Mouse (Mus musculus) limb, embryonic 11.5 days (tissue): ENCODE results near the gene Iqgap2. TPM values are rescaled to one million over a fixed set of nuclear protein-coding genes. Genes with fewer than 3 reads are reported as not detected.
A peak's percentile ranks its signal among the peaks of the same experiment; 100 is the strongest.

Source experiments
- ATAC-seq: fragments of 200-750 bp; cut with Nextera tagmentation; 2 replicates; pipeline ENCODE4 v1.8.0; 2017; ENCODE audit warnings: low read depth; ENCODE audit not compliant: insufficient number of reproducible peaks, low FRiP score, low TSS enrichment
- DNase-seq: peaks from one replicate; pipeline ENCODE4 v3.0.0-alpha.2; 2015; ENCODE audit warnings: low spot score
- H3K27ac ChIP-seq: fragments of 300-500 bp; sonication (generic); replicated peaks from 2 replicates; pipeline ENCODE4 v1.5.1; 2014; ENCODE audit warnings: low read depth, mild to moderate bottlenecking, low read length
- H3K27me3 ChIP-seq: fragments of 300-500 bp; sonication (generic); 2 replicates; pipeline ENCODE4 v1.6.1; 2014; ENCODE audit warnings: mild to moderate bottlenecking, low read length, mixed read lengths; ENCODE audit not compliant: control insufficient read depth, insufficient read depth
- H3K36me3 ChIP-seq: fragments of 300-500 bp; sonication (generic); 2 replicates; pipeline ENCODE4 v1.6.1; 2014; ENCODE audit warnings: mild to moderate bottlenecking, low read length, moderate library complexity, mixed read lengths; ENCODE audit not compliant: control insufficient read depth, insufficient read depth
- H3K4me1 ChIP-seq: fragments of 300-500 bp; sonication (generic); 2 replicates; pipeline ENCODE4 v1.6.1; 2014; ENCODE audit warnings: low read length, mixed read lengths; ENCODE audit not compliant: control insufficient read depth, insufficient read depth
- H3K4me2 ChIP-seq: fragments of 300-500 bp; sonication (generic); 2 replicates; pipeline ENCODE4 v1.6.1; 2014; ENCODE audit warnings: low read depth, mild to moderate bottlenecking, moderate library complexity; ENCODE audit not compliant: severe bottlenecking
- H3K4me3 ChIP-seq: fragments of 300-500 bp; sonication (generic); 2 replicates; pipeline ENCODE4 v1.5.1; 2014; ENCODE audit warnings: low read depth, low read length
- H3K9ac ChIP-seq: fragments of 300-500 bp; sonication (generic); 2 replicates; pipeline ENCODE4 v1.6.1; 2014; ENCODE audit warnings: mild to moderate bottlenecking, low read length
- H3K9me3 ChIP-seq: fragments of 300-500 bp; sonication (generic); 2 replicates; pipeline ENCODE4 v1.6.1; 2016; ENCODE audit warnings: low read length; ENCODE audit not compliant: control insufficient read depth
- WGBS: fragments of 180-500 bp; shearing (Covaris S2); extraction: QIAGEN DNeasy Blood & Tissue Kit; methylation state at CpG from one replicate; pipeline ENCODE4 v1.1.7; 2014; 5-methylcytosine and 5-hydroxymethylcytosine counted together
- polyA plus RNA-seq: library from polyadenylated mRNA; unstranded; fragments of >200 nt; fragmentation: Nextera tagmentation; extraction: Ambion mirVana; gene quantifications from 2 replicates; pipeline ENCODE4 v1.2.1, GENCODE M21; 2014

Iqgap2 gene
- polyA plus RNA-seq, 1 experiment from 2014 or later, result 15.3 TPM

DNA sequence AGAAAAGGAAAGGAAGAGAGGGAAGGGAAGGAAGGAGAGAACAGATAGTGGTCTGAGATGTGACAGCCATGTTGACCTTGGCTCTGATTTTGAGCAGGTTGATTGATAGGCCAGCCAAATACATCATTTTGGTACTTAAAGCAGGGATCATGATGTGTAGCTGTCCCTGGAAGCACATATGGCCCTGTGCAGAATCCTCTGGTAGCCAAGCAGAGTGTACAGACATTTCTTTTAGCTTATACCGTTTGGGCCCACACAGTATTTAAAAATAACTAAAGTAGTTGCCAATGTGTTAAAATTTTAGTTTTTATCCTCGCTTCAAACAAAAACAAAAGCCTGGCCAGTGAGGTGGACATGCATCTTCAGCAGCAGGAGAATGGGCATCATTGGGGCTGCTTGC lies 17.5 kb upstream of the Iqgap2 start:
- DNase-seq (no peak), ATAC-seq (no peak)
- no peak overlapping the region for H3K4me2 ChIP-seq
- 71% methylated on average over 2 of the region's 2 CpGs for WGBS
- no peaks in the 10 kb centered on the region for H3K36me3 ChIP-seq
- H3K4me3 ChIP-seq, result no peak overlapping the region
- no peaks in the 10 kb centered on the region for H3K9me3 ChIP-seq
- H3K4me1 ChIP-seq, result no peaks in the 10 kb centered on the region
- H3K27me3 ChIP-seq, result no peaks in the 10 kb centered on the region
- H3K9ac ChIP-seq, result no peak overlapping the region
- no peak overlapping the region for H3K27ac ChIP-seq

DNA sequence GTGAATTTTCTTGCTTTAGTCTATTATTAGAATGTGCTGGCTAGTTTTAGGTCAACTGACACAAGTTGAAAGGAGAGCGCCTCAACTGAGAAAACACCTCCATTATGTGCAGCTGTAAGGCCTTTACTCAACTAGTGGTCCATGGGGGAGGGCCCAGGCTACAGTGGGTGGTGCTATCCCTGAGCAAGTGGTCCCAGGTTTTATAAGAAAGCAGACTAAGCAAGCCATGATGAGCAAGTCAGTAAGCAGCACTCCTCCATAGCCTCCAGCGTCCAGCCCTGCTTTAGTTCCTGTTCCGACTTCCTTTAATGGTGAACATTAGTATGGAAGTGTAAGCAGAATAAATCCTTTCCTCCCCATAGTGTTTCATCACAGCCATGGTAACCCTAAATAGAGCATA lies 11.0 kb upstream of the Iqgap2 start:
- Histone ChIP-seq H3K36me3 (no peaks in the 10 kb centered on the region), H3K9me3 (no peaks in the 10 kb centered on the region), H3K4me3 (no peak overlapping the region), H3K9ac (no peak overlapping the region), H3K4me1 (peaks cover 13% of the 10 kb centered on the region), H3K27me3 (no peaks in the 10 kb centered on the region), H3K27ac (no peak overlapping the region), H3K4me2 (no peak overlapping the region)
- WGBS, result 94% methylated on average over 3 of the region's 3 CpGs
- ATAC-seq (no peak), DNase-seq (no peak)

DNA sequence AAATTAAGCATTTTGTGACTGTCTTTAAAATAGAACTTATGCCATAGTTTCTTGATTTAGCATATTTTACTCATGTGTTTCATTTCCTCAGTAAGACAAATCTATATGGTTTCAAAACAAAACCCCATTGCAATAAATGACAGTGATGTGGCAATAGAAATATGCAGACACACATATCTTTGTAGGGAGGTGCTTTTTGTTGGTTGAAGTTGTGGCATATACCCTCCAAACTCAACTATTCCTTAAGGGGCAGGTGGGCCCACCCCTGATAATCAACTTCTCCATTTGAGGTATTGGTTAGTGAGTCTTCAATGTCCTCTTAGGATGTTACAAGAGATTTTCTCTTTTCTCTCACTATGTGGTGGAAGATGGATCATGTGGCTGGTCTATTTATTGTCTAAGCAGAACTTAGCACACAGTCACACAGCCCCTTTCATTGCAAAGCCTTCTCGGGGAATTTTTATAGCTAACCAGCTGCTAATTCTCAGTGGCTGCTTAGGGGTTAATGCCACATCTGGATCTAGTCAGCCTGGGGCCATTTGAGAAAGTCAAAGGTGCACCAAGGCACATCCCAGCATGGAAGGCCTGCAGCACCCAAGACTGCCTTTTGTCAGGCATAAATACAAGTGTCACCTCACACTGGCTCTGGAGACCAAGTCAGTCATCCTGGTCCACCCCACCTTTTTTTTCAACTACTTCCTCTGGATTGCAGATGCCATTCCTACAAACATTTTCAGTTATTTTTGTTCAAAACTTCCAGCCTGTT lies 8.3 kb upstream of the Iqgap2 start:
- WGBS, result 0% methylated on average over 1 of the region's 1 CpGs
- ATAC-seq (peak; percentile 60; the same call in 1 of the 2 replicates), DNase-seq (peak; percentile 73)
- no peak overlapping the region for H3K9ac ChIP-seq
- no peak overlapping the region for H3K4me3 ChIP-seq
- H3K36me3 ChIP-seq, result no peaks in the 10 kb centered on the region
- H3K4me2 ChIP-seq, result no peak overlapping the region
- 0 out of 2 replicates have a peak overlapping the region, but pooled peaks have one; percentile 18 for H3K27ac ChIP-seq
- H3K27me3 ChIP-seq, result no peaks in the 10 kb centered on the region
- H3K4me1 ChIP-seq, result peaks cover 13% of the 10 kb centered on the region
- H3K9me3 ChIP-seq, result no peaks in the 10 kb centered on the region

DNA sequence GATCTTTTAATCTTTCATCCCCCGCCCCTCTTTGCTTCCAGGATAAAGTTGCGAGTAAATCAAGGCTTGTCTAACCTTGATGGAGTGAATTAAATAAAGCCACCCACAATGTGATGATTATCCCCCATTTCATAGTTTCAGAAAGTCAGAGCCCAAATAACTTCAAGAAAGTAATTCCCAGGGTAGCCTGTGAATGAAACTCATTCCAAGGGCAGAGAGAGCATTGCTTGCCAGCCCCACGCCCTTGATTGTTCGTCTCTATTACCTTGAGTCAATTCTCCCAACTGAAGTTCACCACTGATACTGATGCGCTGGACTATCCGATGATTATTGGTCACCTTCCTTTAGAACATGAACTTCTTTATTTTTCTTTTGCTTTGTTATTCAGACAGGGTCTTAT lies 4.8 kb upstream of the Iqgap2 start:
- Histone ChIP-seq H3K27me3 (no peaks in the 10 kb centered on the region), H3K36me3 (no peaks in the 10 kb centered on the region), H3K4me2 (no peak overlapping the region), H3K4me1 (peaks cover 13% of the 10 kb centered on the region), H3K4me3 (no peak overlapping the region), H3K27ac (no peak overlapping the region), H3K9me3 (no peaks in the 10 kb centered on the region), H3K9ac (no peak overlapping the region)
- DNase-seq, result no peak
- WGBS, result 89% methylated on average over 6 of the region's 6 CpGs
- ATAC-seq, result no peak

DNA sequence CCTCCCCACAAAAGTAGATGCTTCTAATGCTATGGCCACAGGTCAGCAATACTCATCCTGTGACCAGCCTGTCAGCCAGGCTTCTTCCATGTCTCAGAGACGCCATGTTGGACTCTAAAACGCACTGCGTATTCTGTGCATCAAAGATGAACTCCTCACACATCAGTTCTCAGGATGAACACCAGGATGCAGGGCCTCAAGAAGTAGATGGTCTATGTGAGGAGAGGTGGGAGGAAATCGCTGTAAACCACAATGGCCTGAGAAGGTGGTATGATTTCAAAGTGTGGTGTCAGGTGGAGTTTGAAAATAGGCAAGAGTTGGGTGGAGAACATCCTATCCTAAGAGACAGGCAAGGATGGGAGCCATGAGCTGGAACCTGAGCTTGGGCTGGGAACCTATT lies 1.4 kb upstream of the Iqgap2 start:
- 92% methylated on average over 4 of the region's 4 CpGs for WGBS
- no peak overlapping the region for H3K4me2 ChIP-seq
- H3K4me3 ChIP-seq, result no peak overlapping the region
- H3K4me1 ChIP-seq, result peaks cover 13% of the 10 kb centered on the region
- ATAC-seq (no peak), DNase-seq (no peak)
- H3K9ac ChIP-seq, result no peak overlapping the region
- H3K36me3 ChIP-seq, result no peaks in the 10 kb centered on the region
- H3K9me3 ChIP-seq, result no peaks in the 10 kb centered on the region
- no peak overlapping the region for H3K27ac ChIP-seq
- no peaks in the 10 kb centered on the region for H3K27me3 ChIP-seq

DNA sequence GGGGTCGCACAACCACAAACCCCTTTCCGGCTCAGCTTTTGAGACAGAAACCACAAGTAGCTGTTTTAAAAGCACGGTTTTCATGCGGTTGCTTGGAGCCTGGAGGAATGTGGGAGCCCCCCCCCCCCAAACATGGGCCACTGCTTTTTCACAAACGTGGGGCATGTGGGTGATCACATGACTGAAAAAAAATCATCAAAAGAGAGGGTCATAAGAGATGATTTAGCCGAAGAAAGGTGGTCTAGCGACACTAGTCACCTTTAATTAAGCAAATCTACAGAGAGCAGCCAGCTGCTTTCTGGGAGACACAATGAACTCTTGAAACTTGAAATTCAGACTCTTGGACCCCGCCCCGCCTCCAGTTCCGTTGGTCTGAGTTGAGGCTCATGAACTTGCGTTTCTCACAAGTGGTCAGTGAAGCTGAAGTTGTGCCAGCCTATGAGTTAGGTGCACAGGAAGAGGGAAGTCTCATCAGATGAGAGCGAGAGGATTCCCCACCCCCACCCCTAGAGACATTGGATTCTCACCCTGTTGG lies 956 bp upstream of the Iqgap2 start:
- no peaks in the 10 kb centered on the region for H3K27me3 ChIP-seq
- 21% methylated on average over 12 of the region's 12 CpGs for WGBS
- H3K9ac ChIP-seq, result peak overlapping the region; percentile 90; the same call in 1 of the 2 replicates
- peak overlapping the region; percentile 77 for H3K4me3 ChIP-seq
- peak; percentile 44 for DNase-seq
- no peak overlapping the region; the same call in 1 of the 2 replicates for H3K27ac ChIP-seq
- H3K9me3 ChIP-seq, result no peaks in the 10 kb centered on the region
- H3K4me2 ChIP-seq, result peak overlapping the region; percentile 96
- H3K4me1 ChIP-seq, result peaks cover 13% of the 10 kb centered on the region
- no peak for ATAC-seq
- H3K36me3 ChIP-seq, result no peaks in the 10 kb centered on the region

DNA sequence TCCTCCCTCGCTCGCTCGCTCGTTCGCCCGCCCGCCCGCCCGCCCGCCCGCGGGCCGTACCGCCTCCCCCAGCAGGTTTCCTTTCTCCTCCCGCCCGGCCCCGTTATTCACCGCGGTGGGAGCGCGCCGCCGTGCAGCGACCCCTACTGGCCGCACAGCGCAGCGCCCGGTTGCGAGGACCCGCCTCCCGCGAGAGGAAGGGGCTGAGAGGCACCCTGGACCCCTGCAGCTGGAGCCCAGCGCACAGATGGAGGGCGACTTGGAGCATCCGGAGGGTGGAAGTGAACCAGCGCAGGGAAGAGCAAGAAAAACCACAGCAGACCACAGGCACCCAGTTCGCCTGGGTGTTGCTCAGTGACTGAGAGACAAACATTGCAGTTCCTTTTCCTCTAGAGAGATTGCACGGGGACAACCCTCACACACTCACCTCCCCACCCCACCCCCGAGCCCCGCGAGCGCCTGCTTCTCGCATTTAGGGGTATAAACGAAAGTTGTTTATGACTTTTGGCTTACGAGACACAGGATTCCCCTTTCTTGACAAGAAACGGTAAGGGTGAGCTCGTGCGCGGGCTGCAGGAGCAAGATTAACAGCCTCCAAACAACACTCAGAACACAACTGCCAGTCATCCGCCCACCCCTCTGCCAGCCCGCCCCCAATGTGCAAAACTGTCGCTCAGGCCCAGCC lies 346 bp upstream of the Iqgap2 start:
- peak overlapping the region; percentile 90 for H3K9ac ChIP-seq
- no peaks in the 10 kb centered on the region for H3K9me3 ChIP-seq
- under 1% methylated on average over 42 of the region's 52 CpGs for WGBS
- peak overlapping the region; percentile 96 for H3K4me2 ChIP-seq
- no peaks in the 10 kb centered on the region for H3K27me3 ChIP-seq
- peaks cover 13% of the 10 kb centered on the region for H3K4me1 ChIP-seq
- H3K27ac ChIP-seq, result peak overlapping the region; percentile 59; the same call in 1 of the 2 replicates
- peak overlapping the region; percentile 77 for H3K4me3 ChIP-seq
- H3K36me3 ChIP-seq, result no peaks in the 10 kb centered on the region
- ATAC-seq (peak; percentile 75), DNase-seq (peak; percentile 94)

DNA sequence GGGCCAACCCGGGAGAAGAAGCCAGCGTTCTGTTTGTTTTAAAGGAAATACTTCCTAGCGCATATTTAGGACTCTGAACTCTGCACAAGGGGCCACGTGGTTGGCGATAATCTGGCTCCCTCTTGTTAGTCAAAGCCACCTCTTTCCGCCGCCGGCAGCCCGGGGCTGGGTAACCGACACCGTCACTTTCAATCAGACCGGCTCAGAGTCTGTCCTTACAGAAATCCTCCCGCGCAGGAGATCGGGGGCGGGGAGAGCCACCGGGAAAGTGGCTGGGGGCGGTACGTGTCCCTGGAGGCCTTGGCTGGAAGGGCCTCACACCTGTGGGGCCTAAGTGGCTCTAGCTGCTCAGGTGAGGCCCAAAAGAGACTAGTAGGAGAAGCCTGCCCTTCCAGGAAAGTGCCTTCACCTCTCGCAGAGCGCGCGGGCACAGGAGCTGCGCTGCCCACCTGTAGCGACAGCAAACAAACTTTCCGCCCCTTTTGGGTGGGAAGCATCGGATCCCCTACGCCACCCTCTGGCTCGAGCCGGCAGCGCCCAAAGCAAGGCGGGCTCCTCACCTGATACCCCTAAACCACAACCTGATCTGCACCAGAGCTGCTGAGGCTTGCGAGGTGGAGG lies 761 bp downstream of the Iqgap2 start:
- Histone ChIP-seq H3K27me3 (no peaks in the 10 kb centered on the region), H3K4me2 (peak overlapping the region; percentile 96), H3K4me3 (peak overlapping the region; percentile 77), H3K27ac (peak overlapping the region; percentile 59; the same call in 1 of the 2 replicates), H3K9ac (peak overlapping the region; percentile 90), H3K36me3 (no peaks in the 10 kb centered on the region), H3K4me1 (peaks cover 13% of the 10 kb centered on the region), H3K9me3 (no peaks in the 10 kb centered on the region)
- peak; percentile 84 for DNase-seq
- peak; percentile 75 for ATAC-seq
- WGBS, result 1% methylated on average over 33 of the region's 33 CpGs
